Mouse (Mus musculus) adrenal gland, adult (tissue): Measurements from ENCODE around the gene Ctcfl.
A peak's percentile ranks its signal among the peaks of the same experiment; 100 is the strongest.

Experiments used
- DNase-seq, 2 experiments: peaks; one replicate each; pipeline ENCODE4 v3.0.0; 2022 to 2023; ENCODE audit warnings: low spot score in 1 of 2; ENCODE audit not compliant: inconsistent age in 2 of 2

Gene Ctcfl

GRCm38 (mm10) chr2:173084871-173085270 lies 34.5 kb downstream of the Ctcfl start:
- no peak for DNase-seq

- DNase-seq, result peak in 1 of 2 experiments; percentile 32
These were observed 35.4 kb downstream of the Ctcfl start for GRCm38 (mm10) chr2:173083712-173084475.

- DNase-seq, result no peak
These were observed 36.2 kb downstream of the Ctcfl start for GRCm38 (mm10) chr2:173083106-173083505.

- DNase-seq, result no peak
These were observed 36.6 kb downstream of the Ctcfl start for GRCm38 (mm10) chr2:173082706-173083105.

- peak; percentile 80 to 93 for DNase-seq
These were observed 38.5 kb downstream of the Ctcfl start for GRCm38 (mm10) chr2:173080785-173081241.

GRCm38 (mm10) chr2:173079766-173080549 lies 39.4 kb downstream of the Ctcfl start:
- DNase-seq, result peak in 1 of 2 experiments; percentile 20

GRCm38 (mm10) chr2:173076921-173077320 lies 42.4 kb downstream of the Ctcfl start:
- no peak for DNase-seq

- peak in 1 of 2 experiments; percentile 20 for DNase-seq
These were observed 45.7 kb downstream of the Ctcfl start for GRCm38 (mm10) chr2:173073666-173074065.

GRCm38 (mm10) chr2:173072948-173073347 lies 46.4 kb downstream of the Ctcfl start:
- peak in 1 of 2 experiments; percentile 14 for DNase-seq

- DNase-seq, result no peak
These were observed 54.5 kb downstream of the Ctcfl start for GRCm38 (mm10) chr2:173064864-173065263.

- DNase-seq, result peak in 1 of 2 experiments; percentile 48
These were observed 56.1 kb downstream of the Ctcfl start for GRCm38 (mm10) chr2:173063219-173063618.

GRCm38 (mm10) chr2:173061443-173062351 lies 57.6 kb downstream of the Ctcfl start:
- peak in 1 of 2 experiments; percentile 42 for DNase-seq

GRCm38 (mm10) chr2:173060450-173060849 lies 58.9 kb downstream of the Ctcfl start:
- no peak for DNase-seq

GRCm38 (mm10) chr2:173058263-173058662 lies 61.1 kb downstream of the Ctcfl start:
- DNase-seq, result no peak

GRCm38 (mm10) chr2:173057623-173058022 lies 61.7 kb downstream of the Ctcfl start:
- DNase-seq, result no peak

- no peak for DNase-seq
These were observed 62.4 kb downstream of the Ctcfl start for GRCm38 (mm10) chr2:173056882-173057315.

- no peak for DNase-seq
These were observed 62.9 kb downstream of the Ctcfl start for GRCm38 (mm10) chr2:173056303-173056881.

- no peak for DNase-seq
These were observed 65.5 kb downstream of the Ctcfl start for GRCm38 (mm10) chr2:173053846-173054245.

- DNase-seq, result no peak
These were observed 66.4 kb downstream of the Ctcfl start for GRCm38 (mm10) chr2:173052881-173053280.

- no peak for DNase-seq
These were observed 68.5 kb downstream of the Ctcfl start for GRCm38 (mm10) chr2:173050604-173051382.
